Mouse (Mus musculus) olfactory bulb, adult 2 months (tissue): Measurements from ENCODE around the gene Mrpl23.

ENCODE experiments used
- CTCF ChIP-seq: fragments of 200-500 bp; IDR thresholded peaks from 2 replicates; pipeline ENCODE4 v1.5.1; 2012; ENCODE audit warnings: low read depth, mild to moderate bottlenecking, low read length, moderate library complexity; ENCODE audit not compliant: insufficient read depth
- POLR2A ChIP-seq: fragments of 200-500 bp; IDR thresholded peaks from 2 replicates; pipeline ENCODE4 v1.6.1; 2012; ENCODE audit warnings: mild to moderate bottlenecking, low read depth, low read length, moderate library complexity; ENCODE audit not compliant: insufficient read depth

GRCm38 (mm10) chr7:142570565-142570964 lies 38.1 kb downstream of the Mrpl23 start:
- TF ChIP-seq POLR2A = no peak
- no peak for TF ChIP-seq CTCF
